Mouse (Mus musculus): ENCODE measurements around the gene Tex10. TPM values are rescaled to one million over a fixed set of nuclear protein-coding genes. Genes with fewer than 3 reads are reported as not detected.

Tex10 gene
- total RNA-seq (2021) = 10 to 100 TPM; 25.4 to 25.7 TPM

GRCm38 (mm10) chr4:48472792-48473650 lies at the start of gene Tex10:
Gene Tex10 (minus strand): TSS chr4:48473459.
- DNase-seq (ENCODE audit: low spot score in 2 of 2) = peak; percentile 87 to 89
- intact Hi-C loops (cut with DNase I) = loop anchor here (5.0 kb wide), 2 partner anchors 69 to 209 kb away; no protein-coding TSS in a partner anchor

GRCm38 (mm10) chr4:48510861-48511260 lies 37.6 kb upstream of the Tex10 start:
- intact Hi-C loops (cut with DNase I) = no loop called here
- DNase-seq (ENCODE audit: low spot score in 2 of 2) = no peak

- DNase-seq (ENCODE audit: low spot score in 2 of 2) = no peak
- intact Hi-C loops (cut with DNase I) = no loop called here
Measured at GRCm38 (mm10) chr4:48492510-48492909, 19.3 kb upstream of the Tex10 start.

GRCm38 (mm10) chr4:48491290-48491743 lies 18.1 kb upstream of the Tex10 start:
- intact Hi-C loops (cut with DNase I) = no loop called here
- DNase-seq (ENCODE audit: low spot score in 2 of 2) = no peak

GRCm38 (mm10) chr4:48488916-48489315 lies 15.7 kb upstream of the Tex10 start:
- intact Hi-C loops (cut with DNase I) = no loop called here
- no peak for DNase-seq (ENCODE audit: low spot score in 2 of 2)

- intact Hi-C loops (cut with DNase I) = no loop called here
- DNase-seq (ENCODE audit: low spot score in 2 of 2) = no peak
Measured at GRCm38 (mm10) chr4:48481287-48481686, 8.0 kb upstream of the Tex10 start.

GRCm38 (mm10) chr4:48473651-48474011 lies 372 bp upstream of the Tex10 start:
- intact Hi-C loops (cut with DNase I) = loop anchor here (5.0 kb wide), 2 partner anchors 69 to 209 kb away; no protein-coding TSS in a partner anchor
- DNase-seq (ENCODE audit: low spot score in 2 of 2) = no peak

GRCm38 (mm10) chr4:48472052-48472791 lies 1.0 kb downstream of the Tex10 start:
- DNase-seq (ENCODE audit: low spot score in 2 of 2) = no peak
- intact Hi-C loops (cut with DNase I) = loop anchor here (5.0 kb wide), 2 partner anchors 70 to 210 kb away; no protein-coding TSS in a partner anchor

GRCm38 (mm10) chr4:48470977-48471376 lies 2.3 kb downstream of the Tex10 start:
- intact Hi-C loops (cut with DNase I) = loop anchor here (5.0 kb wide), 2 partner anchors 71 to 211 kb away; no protein-coding TSS in a partner anchor
- DNase-seq (ENCODE audit: low spot score in 2 of 2) = no peak

- DNase-seq (ENCODE audit: low spot score in 2 of 2) = no peak
- intact Hi-C loops (cut with DNase I) = no loop called here
Measured at GRCm38 (mm10) chr4:48461060-48461459, 12.2 kb downstream of the Tex10 start.

- intact Hi-C loops (cut with DNase I) = no loop called here
- DNase-seq (ENCODE audit: low spot score in 2 of 2) = no peak
Measured at GRCm38 (mm10) chr4:48458436-48458835, 14.8 kb downstream of the Tex10 start.

- intact Hi-C loops (cut with DNase I) = no loop called here
- peak; percentile 22 to 32 for DNase-seq (ENCODE audit: low spot score in 2 of 2)
Measured at GRCm38 (mm10) chr4:48454106-48454773, 19.0 kb downstream of the Tex10 start.

GRCm38 (mm10) chr4:48428054-48428453 lies 45.2 kb downstream of the Tex10 start:
- intact Hi-C loops (cut with DNase I) = no loop called here
- DNase-seq (ENCODE audit: low spot score in 2 of 2) = no peak

- intact Hi-C loops (cut with DNase I) = no loop called here
- DNase-seq (ENCODE audit: low spot score in 2 of 2) = no peak
Measured at GRCm38 (mm10) chr4:48427413-48427812, 45.8 kb downstream of the Tex10 start.

GRCm38 (mm10) chr4:48423738-48424137 lies 49.5 kb downstream of the Tex10 start:
- no peak for DNase-seq (ENCODE audit: low spot score in 2 of 2)
- intact Hi-C loops (cut with DNase I) = no loop called here

GRCm38 (mm10) chr4:48422633-48423032 lies 50.6 kb downstream of the Tex10 start:
- intact Hi-C loops (cut with DNase I) = no loop called here
- no peak for DNase-seq (ENCODE audit: low spot score in 2 of 2)

GRCm38 (mm10) chr4:48418831-48419468 lies 54.3 kb downstream of the Tex10 start:
- intact Hi-C loops (cut with DNase I) = no loop called here
- no peak for DNase-seq (ENCODE audit: low spot score in 2 of 2)

- intact Hi-C loops (cut with DNase I) = no loop called here
- no peak for DNase-seq (ENCODE audit: low spot score in 2 of 2)
Measured at GRCm38 (mm10) chr4:48415838-48416335, 57.4 kb downstream of the Tex10 start.

- no peak for DNase-seq (ENCODE audit: low spot score in 2 of 2)
- intact Hi-C loops (cut with DNase I) = no loop called here
Measured at GRCm38 (mm10) chr4:48413473-48413872, 59.8 kb downstream of the Tex10 start.

Measured in left cerebral cortex, postnatal 25 days (tissue).